Mouse (Mus musculus): ENCODE measurements at regions not wholly inside any gene's neighbourhood (a gene's known extent, or its start where the extent isn't known, plus 50 kb on each side); places are given as distances from the start of the nearest gene placed in this dataset.
"Not testable (repeated sequence)": the region's sequence is repeated elsewhere in the genome, so short reads cannot be mapped to it uniquely, and the experiment has no call there.

DNA sequence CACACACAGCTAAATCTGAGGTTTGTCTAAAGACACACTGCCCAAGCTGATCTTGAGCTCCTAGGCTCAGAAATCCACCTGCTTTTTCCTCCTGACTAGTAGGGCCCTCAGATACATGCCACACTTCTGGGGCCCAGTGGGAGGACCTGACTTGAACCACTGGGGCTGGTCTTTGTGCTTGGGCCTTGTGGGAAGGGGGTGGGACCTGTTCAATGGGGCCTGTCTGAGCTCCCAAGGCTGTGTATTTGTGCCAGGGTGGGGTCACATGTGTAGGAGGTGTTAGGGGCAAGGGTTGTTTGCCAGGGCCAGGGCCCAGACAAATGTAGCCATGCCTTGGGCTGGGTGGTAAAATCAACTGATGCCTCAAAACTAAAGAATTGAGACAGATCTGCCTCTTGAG lies 56.8 kb downstream of the Gm8765 start:
- not testable (repeated sequence) for H3K4me3 ChIP-seq (ENCODE audit: low read depth, low read length); H3K36me3 ChIP-seq (ENCODE audit: insufficient read depth, low read length); H3K27ac ChIP-seq (ENCODE audit: low read depth, low read length); H3K27me3 ChIP-seq (ENCODE audit: insufficient read depth, low read length); DNase-seq (ENCODE audit: low spot score); ATAC-seq (ENCODE audit: low FRiP score); H3K9ac ChIP-seq (replicated peaks; ENCODE audit: low read length, poor library complexity, severe bottlenecking); H3K9me3 ChIP-seq (ENCODE audit: low read length); H3K4me1 ChIP-seq (ENCODE audit: insufficient read depth, low read length); H3K4me2 ChIP-seq (ENCODE audit: low read depth, low read length, poor library complexity, severe bottlenecking)

DNA sequence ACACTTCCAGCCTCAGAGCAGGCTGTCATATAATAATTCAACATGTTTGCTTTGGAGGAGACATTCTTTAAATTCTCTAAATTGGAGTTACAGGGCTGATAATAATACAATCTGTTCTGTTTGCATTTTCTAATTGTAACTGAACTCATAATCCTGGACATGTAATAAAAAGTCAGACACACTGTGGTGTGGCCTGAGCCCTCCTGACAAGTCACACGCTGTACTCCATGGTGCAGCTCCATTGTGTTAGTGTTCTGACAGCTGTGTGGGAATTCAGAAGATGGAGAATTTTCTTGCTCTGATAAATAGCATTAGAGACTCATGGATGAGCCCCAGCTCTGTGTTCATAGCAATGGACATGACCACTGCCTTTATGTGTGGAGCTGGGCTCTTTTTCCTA lies 58.2 kb downstream of the Gm8765 start:
- H3K9me3 ChIP-seq (ENCODE audit: low read length); H3K27ac ChIP-seq (ENCODE audit: low read depth, low read length); DNase-seq (ENCODE audit: low spot score); H3K4me1 ChIP-seq (ENCODE audit: insufficient read depth, low read length); H3K27me3 ChIP-seq (ENCODE audit: insufficient read depth, low read length); H3K36me3 ChIP-seq (ENCODE audit: insufficient read depth, low read length); H3K9ac ChIP-seq (replicated peaks; ENCODE audit: low read length, poor library complexity, severe bottlenecking); H3K4me2 ChIP-seq (ENCODE audit: low read depth, low read length, poor library complexity, severe bottlenecking); H3K4me3 ChIP-seq (ENCODE audit: low read depth, low read length); ATAC-seq (ENCODE audit: low FRiP score): not testable (repeated sequence)
- WGBS = 72% methylated on average over 1 of the region's 1 CpGs

DNA sequence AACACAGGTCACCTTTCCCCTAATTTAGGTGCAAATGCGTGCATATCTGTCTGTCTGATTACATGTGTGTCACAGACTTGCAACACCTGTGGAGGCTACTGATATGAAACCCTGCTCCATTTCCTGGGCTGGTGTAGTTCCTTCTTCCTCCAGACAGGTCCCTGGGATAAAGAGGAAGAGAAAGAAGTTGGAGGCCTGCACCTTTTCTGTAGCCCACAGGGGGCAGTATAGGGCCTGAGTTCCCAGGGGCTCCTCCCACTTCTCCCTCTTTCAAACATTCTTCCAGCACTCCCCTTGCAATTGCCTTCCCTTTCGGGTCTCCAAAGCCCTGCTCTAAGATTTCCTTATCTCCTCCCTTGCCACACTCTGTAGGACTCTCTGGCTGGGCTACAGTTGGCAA lies 66.5 kb downstream of the Gm8765 start:
- TF ChIP-seq CTCF (IDR thresholded peaks at IDR 0.05) = 0 out of 2 replicates have a peak, but pooled peaks have one; percentile 10
- Histone ChIP-seq H3K27me3 (ENCODE audit: insufficient read depth, low read length) (no peaks in the 10 kb centered on the region), H3K9me3 (ENCODE audit: low read length) (no peaks in the 10 kb centered on the region), H3K4me1 (ENCODE audit: insufficient read depth, low read length) (no peaks in the 10 kb centered on the region), H3K27ac (ENCODE audit: low read depth, low read length) (no peak overlapping the region), H3K4me2 (ENCODE audit: low read depth, low read length, poor library complexity, severe bottlenecking) (no peak overlapping the region), H3K9ac (replicated peaks; ENCODE audit: low read length, poor library complexity, severe bottlenecking) (no peak overlapping the region), H3K36me3 (ENCODE audit: insufficient read depth, low read length) (no peaks in the 10 kb centered on the region), H3K4me3 (ENCODE audit: low read depth, low read length) (no peak overlapping the region)
- ATAC-seq (ENCODE audit: low FRiP score) = no peak
- 78% methylated on average over 2 of the region's 2 CpGs for WGBS
- DNase-seq (ENCODE audit: low spot score) = no peak

DNA sequence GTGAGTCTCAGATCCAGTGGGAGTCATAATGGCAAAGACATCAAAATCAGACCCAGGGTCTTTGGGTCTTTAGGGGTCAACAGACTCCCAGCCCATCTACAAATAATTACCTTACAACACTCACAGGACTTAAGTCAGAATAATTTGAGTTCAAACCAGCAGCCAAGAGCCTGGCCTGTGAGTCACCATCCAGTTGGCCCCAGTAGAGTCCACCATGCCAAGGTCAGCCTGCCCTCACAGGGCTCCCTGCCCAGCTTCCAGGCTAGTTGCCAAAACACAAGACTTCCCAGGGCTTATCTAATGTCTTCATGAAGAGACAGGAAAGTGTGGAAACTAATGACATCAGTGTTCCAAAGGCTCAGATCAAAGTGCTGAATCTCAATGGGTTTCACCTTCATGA lies 81.9 kb downstream of the Gm8765 start:
- DNase-seq (ENCODE audit: low spot score); ATAC-seq (ENCODE audit: low FRiP score); H3K9ac ChIP-seq (replicated peaks; ENCODE audit: low read length, poor library complexity, severe bottlenecking); H3K27me3 ChIP-seq (ENCODE audit: insufficient read depth, low read length); H3K9me3 ChIP-seq (ENCODE audit: low read length); H3K4me1 ChIP-seq (ENCODE audit: insufficient read depth, low read length); H3K4me2 ChIP-seq (ENCODE audit: low read depth, low read length, poor library complexity, severe bottlenecking); H3K27ac ChIP-seq (ENCODE audit: low read depth, low read length); H3K36me3 ChIP-seq (ENCODE audit: insufficient read depth, low read length); H3K4me3 ChIP-seq (ENCODE audit: low read depth, low read length): not testable (repeated sequence)

DNA sequence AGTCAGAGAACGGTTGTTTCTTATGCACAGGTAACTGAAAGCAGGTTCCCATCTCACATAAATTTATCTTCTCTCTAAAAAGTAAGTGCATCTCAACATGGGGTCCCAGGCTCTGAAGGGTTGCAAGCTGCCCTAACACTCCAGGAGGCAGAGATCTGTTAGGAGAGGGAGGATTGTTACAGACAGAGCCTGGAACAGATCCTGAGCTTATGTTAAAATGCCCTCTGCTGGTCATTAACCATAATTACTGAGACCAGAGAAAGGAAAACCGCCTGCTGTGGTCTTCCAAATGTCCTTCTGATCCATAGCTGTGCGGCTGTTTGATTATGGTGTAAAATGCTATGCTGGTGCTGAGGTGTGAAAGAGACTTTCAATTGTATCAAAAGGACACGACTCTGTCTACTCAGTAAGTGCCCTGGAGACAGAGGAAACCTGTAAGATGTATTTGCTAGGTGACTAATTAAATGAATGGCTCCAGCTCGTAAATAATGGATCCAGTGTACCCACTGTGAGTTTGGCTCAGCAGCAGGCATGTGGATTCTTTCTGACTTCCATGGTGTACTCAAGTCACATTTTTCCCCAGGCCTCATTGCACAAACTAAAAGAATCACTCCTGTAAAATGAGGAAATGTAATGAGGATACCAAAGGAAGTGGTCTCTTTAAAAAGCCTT lies 131.9 kb downstream of the Gm8765 start:
- H3K27me3 ChIP-seq (ENCODE audit: insufficient read depth, low read length); H3K4me2 ChIP-seq (ENCODE audit: low read depth, low read length, poor library complexity, severe bottlenecking); H3K4me3 ChIP-seq (ENCODE audit: low read depth, low read length); H3K27ac ChIP-seq (ENCODE audit: low read depth, low read length); H3K36me3 ChIP-seq (ENCODE audit: insufficient read depth, low read length); H3K4me1 ChIP-seq (ENCODE audit: insufficient read depth, low read length); H3K9ac ChIP-seq (replicated peaks; ENCODE audit: low read length, poor library complexity, severe bottlenecking); H3K9me3 ChIP-seq (ENCODE audit: low read length): not testable (repeated sequence)
- WGBS = 18% methylated on average over 4 of the region's 5 CpGs
- TF ChIP-seq CTCF (IDR thresholded peaks at IDR 0.05) = peak; percentile 62
- peak; percentile 76; the same call in 1 of the 2 replicates for ATAC-seq (ENCODE audit: low FRiP score)
- peak; percentile 69 for DNase-seq (ENCODE audit: low spot score)

Measured in midbrain, postnatal 0 days (tissue).